Mouse (Mus musculus) brain, embryonic 18.5 days (tissue): ENCODE results near the gene Gm10681.
"Not testable (repeated sequence)": the region's sequence is repeated elsewhere in the genome, so short reads cannot be mapped to it uniquely, and the experiment has no call there.

Experiments
- DNase-seq: peaks from one replicate; pipeline ENCODE4 v3.0.0-alpha.2; 2012; ENCODE audit warnings: low read depth, low spot score

The Gm10681 gene

GRCm38 (mm10) chr3:98588707-98589106, at the start of gene Gm10681:
Gene Gm10681 (minus strand): TSS chr3:98588807.
- no peak for DNase-seq

GRCm38 (mm10) chr3:98635145-98635544, 46.5 kb upstream of the Gm10681 start:
- DNase-seq: no peak

- DNase-seq: no peak
These were observed 41.5 kb upstream of the Gm10681 start, which contains the start of gene Hsd3b5 for GRCm38 (mm10) chr3:98630152-98630551. Gene Hsd3b5 (minus strand): TSS chr3:98630252.

GRCm38 (mm10) chr3:98629633-98630032, 41.0 kb upstream of the Gm10681 start:
- DNase-seq: no peak

GRCm38 (mm10) chr3:98616786-98617185, 28.2 kb upstream of the Gm10681 start:
- DNase-seq: not testable (repeated sequence)

- not testable (repeated sequence) for DNase-seq
These were observed 27.6 kb upstream of the Gm10681 start for GRCm38 (mm10) chr3:98616244-98616643.

GRCm38 (mm10) chr3:98614406-98614927, 25.9 kb upstream of the Gm10681 start:
- DNase-seq: not testable (repeated sequence)

- DNase-seq: no peak
These were observed 25.4 kb upstream of the Gm10681 start for GRCm38 (mm10) chr3:98613963-98614362.

GRCm38 (mm10) chr3:98613540-98613939, 24.9 kb upstream of the Gm10681 start:
- not testable (repeated sequence) for DNase-seq

GRCm38 (mm10) chr3:98587721-98588120, 886 bp downstream of the Gm10681 start:
- no peak for DNase-seq

- DNase-seq: not testable (repeated sequence)
These were observed 6.0 kb downstream of the Gm10681 start for GRCm38 (mm10) chr3:98582622-98583021.

- DNase-seq: not testable (repeated sequence)
These were observed 6.4 kb downstream of the Gm10681 start for GRCm38 (mm10) chr3:98582202-98582601.

- DNase-seq: peak; percentile 10
These were observed 7.6 kb downstream of the Gm10681 start for GRCm38 (mm10) chr3:98581024-98581423.

- not testable (repeated sequence) for DNase-seq
These were observed 20.9 kb downstream of the Gm10681 start for GRCm38 (mm10) chr3:98567717-98568116.

- DNase-seq: not testable (repeated sequence)
These were observed 23.7 kb downstream of the Gm10681 start for GRCm38 (mm10) chr3:98564894-98565293.

- not testable (repeated sequence) for DNase-seq
These were observed 24.8 kb downstream of the Gm10681 start for GRCm38 (mm10) chr3:98563831-98564230.

GRCm38 (mm10) chr3:98560711-98561110, 27.9 kb downstream of the Gm10681 start:
- DNase-seq: not testable (repeated sequence)

- DNase-seq: not testable (repeated sequence)
These were observed 37.8 kb downstream of the Gm10681 start for GRCm38 (mm10) chr3:98550832-98551231.

- not testable (repeated sequence) for DNase-seq
These were observed 38.4 kb downstream of the Gm10681 start for GRCm38 (mm10) chr3:98550215-98550614.

GRCm38 (mm10) chr3:98548495-98548894, 40.1 kb downstream of the Gm10681 start:
- not testable (repeated sequence) for DNase-seq

GRCm38 (mm10) chr3:98547641-98548040, 41.0 kb downstream of the Gm10681 start:
- not testable (repeated sequence) for DNase-seq

- not testable (repeated sequence) for DNase-seq
These were observed 63.6 kb downstream of the Gm10681 start for GRCm38 (mm10) chr3:98524978-98525377.

GRCm38 (mm10) chr3:98524552-98524951, 64.1 kb downstream of the Gm10681 start:
- DNase-seq: not testable (repeated sequence)

GRCm38 (mm10) chr3:98522779-98523178, 65.8 kb downstream of the Gm10681 start:
- not testable (repeated sequence) for DNase-seq
